Mouse (Mus musculus) neural tube, embryonic 14.5 days (tissue): ENCODE results near the gene Kcnh4. TPM values are rescaled to one million over a fixed set of nuclear protein-coding genes. Genes with fewer than 3 reads are reported as not detected.
A peak's percentile ranks its signal among the peaks of the same experiment; 100 is the strongest.

Experiments used
- ATAC-seq: fragments of 200-750 bp; cut with Nextera tagmentation; 2 replicates; pipeline ENCODE4 v1.8.0; 2017; ENCODE audit warnings: low read depth, mild to moderate bottlenecking, moderate TSS enrichment, moderate library complexity
- H3K27ac ChIP-seq: fragments of 300-500 bp; sonication (generic); 2 replicates; pipeline ENCODE4 v1.5.1; 2014; ENCODE audit warnings: low read depth, mild to moderate bottlenecking, control low read depth, low read length, moderate library complexity, mixed read lengths
- H3K27me3 ChIP-seq: fragments of 300-500 bp; sonication (generic); 2 replicates; pipeline ENCODE4 v1.6.1; 2014; ENCODE audit warnings: low read length; ENCODE audit not compliant: control insufficient read depth, insufficient read depth
- H3K36me3 ChIP-seq: fragments of 300-500 bp; sonication (generic); 2 replicates; pipeline ENCODE4 v1.6.1; 2014; ENCODE audit warnings: low read length, mixed read lengths; ENCODE audit not compliant: control insufficient read depth, insufficient read depth
- H3K4me1 ChIP-seq: fragments of 300-500 bp; sonication (generic); 2 replicates; pipeline ENCODE4 v1.6.1; 2014; ENCODE audit warnings: low read length; ENCODE audit not compliant: control insufficient read depth, insufficient read depth
- H3K4me2 ChIP-seq: fragments of 300-500 bp; sonication (generic); 2 replicates; pipeline ENCODE4 v1.6.1; 2014; ENCODE audit warnings: mild to moderate bottlenecking, low read depth, low read length, control low read depth
- H3K4me3 ChIP-seq: fragments of 300-500 bp; sonication (generic); 2 replicates; pipeline ENCODE4 v1.5.1; 2014; ENCODE audit warnings: low read depth, low read length, control low read depth, mixed read lengths
- H3K9ac ChIP-seq: fragments of 300-500 bp; sonication (generic); replicated peaks from 2 replicates; pipeline ENCODE4 v1.6.1; 2014; ENCODE audit warnings: low read depth, mild to moderate bottlenecking, control low read depth, low read length, mixed read lengths
- H3K9me3 ChIP-seq: fragments of 300-500 bp; sonication (generic); 2 replicates; pipeline ENCODE4 v1.6.1; 2016; ENCODE audit warnings: low read length; ENCODE audit not compliant: control insufficient read depth
- WGBS: fragments of 180-500 bp; shearing (Covaris S2); extraction: QIAGEN DNeasy Blood & Tissue Kit; methylation state at CpG from one replicate; pipeline ENCODE4 v1.1.7; 2014; 5-methylcytosine and 5-hydroxymethylcytosine counted together
- polyA plus RNA-seq: library from polyadenylated mRNA; unstranded; fragments of >200 nt; fragmentation: Nextera tagmentation; extraction: Ambion mirVana; gene quantifications from 2 replicates; pipeline ENCODE4 v1.2.1, GENCODE M21; 2014

The Kcnh4 gene
- polyA plus RNA-seq, 1 experiment from 2014 or later = 10.1 TPM

DNA sequence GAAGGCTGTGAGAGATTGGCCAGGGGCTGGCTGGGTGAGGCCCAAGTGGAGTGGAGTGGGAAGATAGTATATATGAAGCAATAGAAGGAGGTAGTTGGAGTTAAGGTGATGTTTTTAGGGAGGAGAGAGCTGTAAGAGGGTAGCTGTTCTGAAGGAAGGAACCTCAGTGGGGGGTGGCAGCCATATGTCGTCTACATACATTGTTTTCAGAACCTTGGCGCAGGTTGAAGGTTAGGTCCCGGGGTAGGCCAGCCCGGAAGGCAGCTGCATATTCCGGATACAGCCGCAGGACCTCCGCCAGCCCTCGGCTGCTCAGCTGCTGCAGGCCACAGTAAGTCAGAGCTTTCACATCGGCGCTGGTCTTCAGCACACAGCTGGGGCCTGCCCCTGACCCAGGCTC, 13.2 kb downstream of the Kcnh4 start:
- Histone ChIP-seq H3K27ac (no peak overlapping the region), H3K4me3 (no peak overlapping the region), H3K9ac (no peak overlapping the region), H3K27me3 (no peaks in the 10 kb centered on the region), H3K9me3 (no peaks in the 10 kb centered on the region), H3K4me1 (no peaks in the 10 kb centered on the region), H3K4me2 (no peak overlapping the region), H3K36me3 (0 out of 2 replicates have a peak, but pooled peaks cover 6% of the 10 kb centered on the region)
- ATAC-seq = no peak
- WGBS = 87% methylated on average over 10 of the region's 10 CpGs

DNA sequence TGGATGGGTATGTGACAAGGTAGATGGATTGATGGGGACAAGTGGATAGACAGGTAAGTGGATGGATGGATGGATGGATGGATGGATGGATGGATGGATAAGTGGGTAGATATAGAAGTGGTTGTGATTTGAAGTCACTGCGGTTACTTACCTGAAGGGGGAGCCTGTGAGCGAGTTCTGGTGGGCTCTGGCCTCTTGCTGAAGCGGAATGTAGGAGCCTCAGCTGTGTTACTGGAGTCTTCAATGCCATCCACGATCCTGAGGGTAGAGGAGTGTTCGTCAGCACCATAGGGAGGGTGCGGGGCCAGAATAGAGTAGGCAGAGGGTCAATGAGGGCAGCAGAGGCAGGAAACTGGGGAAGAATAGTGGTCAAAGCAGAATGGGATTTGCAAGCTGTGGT, 14.7 kb downstream of the Kcnh4 start:
- Histone ChIP-seq H3K4me1 (no peaks in the 10 kb centered on the region), H3K4me2 (no peak overlapping the region), H3K36me3 (0 out of 2 replicates have a peak, but pooled peaks cover 10% of the 10 kb centered on the region), H3K27me3 (no peaks in the 10 kb centered on the region), H3K9ac (no peak overlapping the region), H3K27ac (no peak overlapping the region), H3K9me3 (no peaks in the 10 kb centered on the region), H3K4me3 (no peak overlapping the region)
- 13% methylated on average over 6 of the region's 6 CpGs for WGBS
- ATAC-seq = peak; percentile 72

DNA sequence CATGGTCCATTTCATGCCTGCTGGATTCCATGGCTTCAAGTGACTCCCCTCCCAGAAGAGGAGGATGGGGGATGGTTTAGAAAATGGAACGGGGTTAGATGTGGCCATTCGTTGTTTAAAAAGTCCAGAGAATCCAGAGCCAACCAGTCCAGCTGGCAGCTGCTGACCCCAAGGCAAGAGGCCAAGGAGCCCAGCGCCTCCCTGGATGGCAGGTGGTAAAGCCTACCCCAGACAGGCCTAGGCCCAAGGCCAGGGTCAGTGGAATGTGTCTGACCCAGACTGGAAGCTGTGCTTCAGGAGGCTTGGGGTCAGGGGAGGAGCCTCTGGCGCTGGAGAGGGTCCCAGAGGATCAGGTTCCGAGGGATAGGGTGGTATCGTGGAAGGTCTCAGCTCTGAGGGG, 18.4 kb downstream of the Kcnh4 start:
- WGBS = 70% methylated on average over 6 of the region's 6 CpGs
- Histone ChIP-seq H3K4me1 (peaks cover 11% of the 10 kb centered on the region), H3K36me3 (0 out of 2 replicates have a peak, but pooled peaks cover 9% of the 10 kb centered on the region), H3K4me2 (no peak overlapping the region), H3K27me3 (no peaks in the 10 kb centered on the region), H3K9me3 (no peaks in the 10 kb centered on the region), H3K4me3 (no peak overlapping the region), H3K27ac (no peak overlapping the region), H3K9ac (no peak overlapping the region)
- no peak for ATAC-seq

DNA sequence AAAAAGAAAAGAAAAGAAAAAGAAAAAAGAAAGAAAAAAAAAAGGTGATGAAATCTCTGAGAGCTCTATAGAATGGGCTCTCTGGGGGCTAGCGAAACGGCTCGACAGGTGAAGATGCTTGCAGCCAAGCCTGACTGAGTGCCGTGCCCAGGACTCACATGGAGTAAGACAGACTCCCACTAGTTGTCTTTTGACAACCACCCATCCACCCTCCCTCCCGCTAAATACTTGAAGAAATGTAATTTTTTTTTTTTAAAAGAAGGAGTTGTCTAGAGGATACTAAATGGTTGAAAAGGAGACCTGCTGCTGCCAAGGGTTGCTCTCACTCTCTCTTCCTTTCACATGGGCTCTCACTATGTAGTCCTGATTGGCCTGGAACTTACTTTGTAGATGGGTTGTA, 21.0 kb downstream of the Kcnh4 start:
- H3K27me3 ChIP-seq = no peaks in the 10 kb centered on the region
- peaks cover 17% of the 10 kb centered on the region for H3K4me1 ChIP-seq
- ATAC-seq = peak; percentile 23; the same call in 1 of the 2 replicates
- 19% methylated on average over 5 of the region's 5 CpGs for WGBS
- peak overlapping the region; percentile 59 for H3K4me2 ChIP-seq
- peak overlapping the region; percentile 43 for H3K9ac ChIP-seq
- H3K36me3 ChIP-seq = 0 out of 2 replicates have a peak, but pooled peaks cover 9% of the 10 kb centered on the region
- H3K4me3 ChIP-seq = peak overlapping the region; percentile 66
- H3K9me3 ChIP-seq = no peaks in the 10 kb centered on the region
- peak overlapping the region; percentile 75 for H3K27ac ChIP-seq

DNA sequence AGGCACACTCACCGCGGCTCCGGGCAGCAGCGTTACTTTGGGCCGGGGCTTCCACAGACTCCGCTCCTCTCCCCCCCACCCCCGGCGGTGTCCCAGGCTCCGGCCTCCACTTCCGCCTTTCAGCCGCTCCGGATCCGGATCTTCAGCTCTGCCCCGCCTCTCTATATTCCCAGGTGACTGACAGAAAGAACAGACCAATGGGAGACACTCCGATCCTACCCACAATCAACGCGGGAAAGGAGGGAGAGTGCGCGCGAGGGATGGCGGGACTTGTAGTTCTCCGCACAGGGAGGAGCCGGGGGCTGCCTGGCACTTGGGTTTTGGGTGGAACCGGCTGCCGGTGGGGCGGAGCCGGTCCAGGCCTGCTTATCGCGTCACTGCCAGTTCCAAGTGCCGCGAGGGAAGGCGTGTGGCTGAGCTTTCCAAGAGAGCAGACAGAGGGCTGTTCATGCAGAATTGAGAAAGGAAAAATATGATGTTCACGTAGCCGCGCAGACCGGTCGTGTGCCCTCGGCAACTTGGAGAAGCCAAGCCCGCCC, 21.6 kb downstream of the Kcnh4 start, which contains the start of gene Rab5c:
Gene Rab5c, minus strand, starts transcription at position 150 of the 539 bp plus-strand sequence.
- H3K9ac ChIP-seq = peak within 1 kb of the TSS; percentile 84
- peaks cover 17% of the 10 kb centered on the region for H3K4me1 ChIP-seq
- H3K4me3 ChIP-seq = peak within 1 kb of the TSS; percentile 66
- peak; percentile 98 for ATAC-seq
- peak within 1 kb of the TSS; percentile 75 for H3K27ac ChIP-seq
- under 1% methylated on average over 39 of the region's 39 CpGs for WGBS
- H3K27me3 ChIP-seq = no peaks in the 10 kb centered on the region
- peak within 1 kb of the TSS; percentile 78 for H3K4me2 ChIP-seq
- H3K36me3 ChIP-seq = 0 out of 2 replicates have a peak, but pooled peaks cover 9% of the 10 kb centered on the region
- H3K9me3 ChIP-seq = no peaks in the 10 kb centered on the region

DNA sequence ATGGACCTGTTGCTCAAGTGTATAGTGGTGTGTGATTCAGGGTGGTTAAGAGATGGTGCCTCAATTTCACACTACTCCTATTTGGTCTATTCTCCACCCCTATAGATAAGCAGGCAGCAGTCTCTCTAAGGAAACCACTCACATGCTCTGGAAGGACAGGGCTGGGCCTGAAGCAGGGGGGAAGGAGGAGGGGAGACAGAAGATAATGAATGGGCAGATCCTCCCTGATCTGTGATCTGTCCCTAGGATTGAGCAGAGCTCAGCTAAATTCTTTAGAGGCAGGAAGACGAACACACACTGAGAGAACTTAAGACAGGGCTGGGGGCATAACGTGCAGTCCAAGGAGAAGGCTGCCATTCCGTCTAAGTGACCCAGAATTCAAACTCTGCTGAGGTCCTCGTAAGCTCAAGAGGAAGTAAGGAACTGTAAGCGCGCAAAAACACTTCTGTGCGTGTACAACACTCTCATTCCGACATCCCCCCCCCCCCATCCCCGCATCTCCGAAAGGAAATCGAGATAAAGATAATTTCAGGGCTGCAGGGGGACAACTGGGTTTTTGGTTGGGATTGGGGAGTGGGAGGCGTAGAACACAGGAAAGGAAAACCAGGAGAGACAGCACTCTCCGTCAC, 22.5 kb downstream of the Kcnh4 start:
- H3K4me1 ChIP-seq = peaks cover 17% of the 10 kb centered on the region
- no peaks in the 10 kb centered on the region for H3K9me3 ChIP-seq
- peak overlapping the region; percentile 78 for H3K4me2 ChIP-seq
- H3K4me3 ChIP-seq = peak overlapping the region; percentile 66
- 2% methylated on average over 13 of the region's 13 CpGs for WGBS
- no peak for ATAC-seq
- no peaks in the 10 kb centered on the region for H3K27me3 ChIP-seq
- peak overlapping the region; percentile 84 for H3K9ac ChIP-seq
- H3K36me3 ChIP-seq = 0 out of 2 replicates have a peak, but pooled peaks cover 9% of the 10 kb centered on the region
- peak overlapping the region; percentile 7; the same call in 1 of the 2 replicates for H3K27ac ChIP-seq

DNA sequence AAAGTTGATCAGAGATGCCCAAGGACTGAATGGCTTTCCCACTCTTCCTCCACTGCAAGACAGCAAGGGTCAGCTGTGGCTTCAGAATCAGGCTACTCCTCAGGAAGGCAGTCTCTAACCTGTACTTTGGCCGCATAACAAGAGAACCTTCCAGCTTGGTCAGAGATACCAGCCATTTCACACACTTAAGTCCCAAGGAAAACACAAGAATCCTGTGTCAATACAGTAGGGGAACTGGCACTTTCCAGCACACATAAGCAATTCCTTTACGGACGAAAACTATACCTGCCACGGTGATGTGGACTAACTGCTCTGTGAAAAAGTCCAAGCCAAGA, 23.0 kb downstream of the Kcnh4 start:
- Histone ChIP-seq H3K27me3 (no peaks in the 10 kb centered on the region), H3K4me3 (peak overlapping the region; percentile 66), H3K4me2 (peak overlapping the region; percentile 78), H3K9ac (no peak overlapping the region), H3K27ac (no peak overlapping the region), H3K4me1 (peaks cover 17% of the 10 kb centered on the region), H3K36me3 (0 out of 2 replicates have a peak, but pooled peaks cover 8% of the 10 kb centered on the region), H3K9me3 (no peaks in the 10 kb centered on the region)
- 94% methylated on average over 4 of the region's 4 CpGs for WGBS
- no peak for ATAC-seq

DNA sequence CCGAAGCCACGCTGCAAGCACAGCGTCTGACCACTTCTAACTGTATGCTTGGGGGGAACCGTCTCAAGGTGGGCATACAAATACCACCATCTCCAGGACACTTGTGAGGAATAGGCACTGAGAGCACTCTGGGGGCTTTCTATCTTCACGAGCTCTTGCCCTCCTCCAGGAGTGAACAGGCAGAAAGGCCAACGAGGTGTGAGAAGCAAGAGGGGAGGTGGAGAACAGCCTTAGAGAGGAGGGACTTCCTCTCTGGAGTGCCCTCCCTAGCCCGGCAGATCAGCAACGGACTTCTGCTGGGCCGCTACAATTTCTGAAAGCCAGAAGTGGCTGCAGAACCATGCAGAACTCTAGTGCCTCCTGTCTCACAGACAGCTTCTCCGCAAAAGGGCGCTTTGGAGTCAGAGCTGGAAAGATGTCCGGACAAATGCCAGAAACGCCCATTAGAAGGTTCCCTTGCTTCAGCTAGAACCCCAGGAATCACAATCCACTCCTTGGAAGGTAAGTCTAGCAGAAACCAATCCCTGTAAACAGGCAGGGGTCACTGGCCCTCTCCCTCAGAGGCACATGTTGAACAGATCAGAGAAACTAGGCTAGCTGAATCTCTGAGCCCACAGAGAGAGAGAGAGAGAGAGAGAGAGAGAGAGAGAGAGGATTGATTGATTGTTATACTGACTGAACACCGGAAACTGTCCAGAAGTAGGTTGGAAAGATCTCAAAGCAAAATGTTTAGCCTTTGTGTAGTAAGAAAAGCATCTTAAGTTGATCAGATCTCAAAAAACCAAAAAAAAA, 23.6 kb downstream of the Kcnh4 start:
- peak overlapping the region; percentile 78; the same call in 1 of the 2 replicates for H3K4me2 ChIP-seq
- 80% methylated on average over 14 of the region's 14 CpGs for WGBS
- no peaks in the 10 kb centered on the region for H3K9me3 ChIP-seq
- no peaks in the 10 kb centered on the region for H3K27me3 ChIP-seq
- H3K4me1 ChIP-seq = peaks cover 17% of the 10 kb centered on the region
- ATAC-seq = no peak
- H3K36me3 ChIP-seq = 0 out of 2 replicates have a peak, but pooled peaks cover 3% of the 10 kb centered on the region
- no peak overlapping the region for H3K27ac ChIP-seq
- no peak overlapping the region for H3K9ac ChIP-seq
- H3K4me3 ChIP-seq = no peak overlapping the region; the same call in 1 of the 2 replicates
